Mouse (Mus musculus): ENCODE results near the gene Sdr42e1.

DNA sequence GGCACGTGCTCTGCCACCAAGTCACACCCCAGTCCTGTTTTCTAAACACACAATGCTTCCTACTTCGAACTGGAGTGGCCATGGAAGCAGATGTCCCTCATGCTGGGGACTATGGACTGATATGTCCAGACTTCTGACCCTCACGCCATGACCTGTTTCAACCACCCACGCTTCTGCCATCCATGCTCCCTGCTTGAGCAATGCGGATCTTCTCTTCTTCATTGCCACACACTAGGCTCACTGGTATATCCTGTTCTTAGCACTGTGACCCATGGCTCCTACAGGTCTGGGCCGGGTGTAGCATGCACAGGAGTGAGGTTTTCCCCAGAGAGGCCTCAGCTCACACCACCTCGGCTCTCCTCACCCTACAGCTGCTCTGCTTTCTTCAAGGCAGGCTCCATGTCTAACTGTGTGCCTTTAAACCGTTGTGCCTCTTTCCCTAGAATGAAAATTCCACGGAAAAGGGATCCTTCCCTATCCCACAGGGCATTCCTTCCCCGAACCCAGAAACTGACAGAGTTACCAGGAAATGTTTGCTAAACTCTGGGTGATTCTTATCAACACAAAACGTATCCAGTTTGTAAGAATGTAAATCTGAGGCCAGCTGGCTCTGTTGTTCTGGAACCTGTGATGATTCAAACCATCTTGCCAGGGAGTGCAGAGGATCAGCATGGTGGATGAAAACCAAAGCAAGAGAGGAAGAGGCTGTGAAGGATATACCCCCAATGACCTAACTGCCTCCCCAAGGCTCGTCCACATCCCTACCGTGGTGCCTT, 6.0 kb downstream of the Sdr42e1 start:
- TF ChIP-seq CTCF (IDR thresholded peaks at IDR 0.05; ENCODE audit: insufficient read depth, low read depth, low read length), result no peak
- no peak for TF ChIP-seq POLR2A (IDR thresholded peaks at IDR 0.05; ENCODE audit: insufficient read depth, low read depth, low read length)

Measured in olfactory bulb, adult 2 months (tissue).